Mouse (Mus musculus) CH12.LX (cell line): ENCODE measurements around the gene Ifit2. TPM values are rescaled to one million over a fixed set of nuclear protein-coding genes. Genes with fewer than 3 reads are reported as not detected.

Experiments used
- DNase-seq: peaks from one replicate; pipeline ENCODE4 v3.0.0-alpha.2; 2013; ENCODE audit errors: extremely low read depth
- H3K27ac ChIP-seq: 2 replicates; pipeline ENCODE4 v1.5.1; 2012; ENCODE audit warnings: low read depth, mild to moderate bottlenecking, control low read depth, moderate library complexity; ENCODE audit not compliant: insufficient read depth
- H3K27me3 ChIP-seq: replicated peaks from 2 replicates; pipeline ENCODE3; 2012; ENCODE audit warnings: inconsistent platforms
- H3K36me3 ChIP-seq, 2 experiments: replicated peaks in 1 of 2; 2 replicates each; pipeline versions ENCODE3 to v1.6.1; 2012; ENCODE audit warnings: inconsistent platforms in 1 of 2, low read length in 1 of 2, mild to moderate bottlenecking in 1 of 2, mixed read lengths in 1 of 2, moderate library complexity in 1 of 2; ENCODE audit not compliant: control insufficient read depth in 1 of 2, insufficient read depth in 1 of 2
- H3K4me1 ChIP-seq, 2 experiments: 2 replicates each; pipeline ENCODE4 v1.6.1; 2012; ENCODE audit warnings: inconsistent platforms in 1 of 2, moderate library complexity in 1 of 2; ENCODE audit not compliant: insufficient read depth in 2 of 2, control insufficient read depth in 1 of 2
- H3K4me2 ChIP-seq: 2 replicates; pipeline ENCODE4 v1.6.1; 2012; ENCODE audit warnings: low read depth, mild to moderate bottlenecking, control low read depth; ENCODE audit not compliant: poor library complexity, insufficient read depth, severe bottlenecking
- H3K4me3 ChIP-seq, 3 experiments: fragments of 150-350 bp in 1 of 3; sonication (generic) in 1 of 3; replicated peaks in 1 of 3; 2 replicates each; pipeline versions ENCODE3 to v1.5.1; 2011 to 2012; ENCODE audit warnings: low read depth in 2 of 3, low read length in 2 of 3, mild to moderate bottlenecking in 2 of 3, moderate library complexity in 2 of 3, control low read depth in 1 of 3, improper control_type of control experiment in 1 of 3, inconsistent platforms in 1 of 3, mixed read lengths in 1 of 3; ENCODE audit not compliant: poor library complexity in 1 of 3
- H3K79me2 ChIP-seq: replicated peaks from 2 replicates; pipeline ENCODE4 v1.6.1; 2012; ENCODE audit warnings: mild to moderate bottlenecking, moderate library complexity; ENCODE audit not compliant: control insufficient read depth, poor library complexity, insufficient read depth, severe bottlenecking; ENCODE audit errors: extremely low read depth
- H3K9ac ChIP-seq: 2 replicates; pipeline ENCODE4 v1.6.1; 2012; ENCODE audit warnings: low read depth, mild to moderate bottlenecking, control low read depth, moderate library complexity; ENCODE audit not compliant: insufficient read depth
- H3K9me3 ChIP-seq: replicated peaks from 2 replicates; pipeline ENCODE3; 2012; ENCODE audit warnings: low read length, inconsistent platforms, mixed read lengths
- BHLHE40 ChIP-seq: IDR thresholded peaks from 2 replicates; pipeline ENCODE4 v1.6.1; 2011; ENCODE audit warnings: mild to moderate bottlenecking, low read depth, low read length, improper control_type of control experiment
- CHD1 ChIP-seq: IDR thresholded peaks from 2 replicates; pipeline ENCODE4 v1.6.1; 2012; ENCODE audit warnings: low read depth, low read length, improper control_type of control experiment, inconsistent platforms
- CHD2 ChIP-seq: IDR thresholded peaks from 2 replicates; pipeline ENCODE4 v1.6.1; 2011; ENCODE audit warnings: low read length, improper control_type of control experiment
- CTCF ChIP-seq, 2 experiments: IDR thresholded peaks in 1 of 2; conservative IDR thresholded peaks in 1 of 2; 2 replicates each; pipeline ENCODE4 v1.5.1; 2011 to 2012; ENCODE audit warnings: low read depth in 2 of 2, low read length in 2 of 2, improper control_type of control experiment in 1 of 2, inconsistent platforms in 1 of 2, mild to moderate bottlenecking in 1 of 2, moderate library complexity in 1 of 2
- E2F4 ChIP-seq: IDR thresholded peaks from 2 replicates; pipeline ENCODE4 v1.6.1; 2011; ENCODE audit warnings: low read depth, low read length, improper control_type of control experiment; ENCODE audit not compliant: insufficient replicate concordance
- ELF1 ChIP-seq: IDR thresholded peaks from 2 replicates; pipeline ENCODE4 v1.6.1; 2014; ENCODE audit warnings: low read depth, mild to moderate bottlenecking, inconsistent platforms, low read length, improper control_type of control experiment
- EP300 ChIP-seq: IDR thresholded peaks from 2 replicates; pipeline ENCODE4 v1.6.1; 2011; ENCODE audit warnings: low read length, improper control_type of control experiment
- ETS1 ChIP-seq: conservative IDR thresholded peaks from 2 replicates; pipeline ENCODE4 v1.6.1; 2012; ENCODE audit warnings: low read depth, mild to moderate bottlenecking, inconsistent platforms, low read length, improper control_type of control experiment, moderate library complexity
- GABPA ChIP-seq: IDR thresholded peaks from 2 replicates; pipeline ENCODE4 v1.6.1; 2012; ENCODE audit warnings: low read depth, low read length, improper control_type of control experiment, inconsistent platforms; ENCODE audit not compliant: insufficient replicate concordance
- HCFC1 ChIP-seq: IDR thresholded peaks from 2 replicates; pipeline ENCODE4 v1.6.1; 2012; ENCODE audit warnings: low read depth, mild to moderate bottlenecking, inconsistent platforms, low read length, improper control_type of control experiment
- IRF4 ChIP-seq: IDR thresholded peaks from 2 replicates; pipeline ENCODE4 v1.6.1; 2014; ENCODE audit warnings: low read depth, mild to moderate bottlenecking, inconsistent platforms, low read length, improper control_type of control experiment
- JUN ChIP-seq: IDR thresholded peaks from 2 replicates; pipeline ENCODE4 v1.6.1; 2011; ENCODE audit warnings: low read depth, mild to moderate bottlenecking, low read length, improper control_type of control experiment, moderate library complexity; ENCODE audit not compliant: insufficient read depth
- JUND ChIP-seq: conservative IDR thresholded peaks from 2 replicates; pipeline ENCODE4 v1.6.1; 2011; ENCODE audit warnings: low read depth, low read length, improper control_type of control experiment
- KAT2A ChIP-seq: IDR thresholded peaks from 2 replicates; pipeline ENCODE4 v1.6.1; 2012; ENCODE audit warnings: low read length, improper control_type of control experiment, inconsistent platforms; ENCODE audit not compliant: insufficient replicate concordance
- MAFK ChIP-seq: IDR thresholded peaks from 2 replicates; pipeline ENCODE4 v1.6.1; 2011; ENCODE audit warnings: low read length, improper control_type of control experiment; ENCODE audit not compliant: insufficient replicate concordance
- MAX ChIP-seq: IDR thresholded peaks from 2 replicates; pipeline ENCODE4 v1.6.1; 2011; ENCODE audit warnings: low read length, improper control_type of control experiment
- MAZ ChIP-seq: IDR thresholded peaks from 2 replicates; pipeline ENCODE4 v1.6.1; 2012; ENCODE audit warnings: low read depth, mild to moderate bottlenecking, inconsistent platforms, low read length, improper control_type of control experiment, moderate library complexity
- MEF2A ChIP-seq: IDR thresholded peaks from 2 replicates; pipeline ENCODE4 v1.6.1; 2014; ENCODE audit warnings: low read depth, mild to moderate bottlenecking, inconsistent platforms, low read length, improper control_type of control experiment, borderline replicate concordance
- MXI1 ChIP-seq: IDR thresholded peaks from 2 replicates; pipeline ENCODE4 v1.6.1; 2011; ENCODE audit warnings: mild to moderate bottlenecking, low read depth, low read length, improper control_type of control experiment
- MYC ChIP-seq: IDR thresholded peaks from 2 replicates; pipeline ENCODE4 v1.6.1; 2011; ENCODE audit warnings: low read depth, mild to moderate bottlenecking, improper control_type of control experiment, low read length
- NELFE ChIP-seq: IDR thresholded peaks from 2 replicates; pipeline ENCODE4 v1.6.1; 2011; ENCODE audit warnings: low read depth, low read length, improper control_type of control experiment
- NRF1 ChIP-seq: IDR thresholded peaks from 2 replicates; pipeline ENCODE4 v1.6.1; 2014; ENCODE audit warnings: low read depth, mild to moderate bottlenecking, inconsistent platforms, low read length, improper control_type of control experiment, moderate library complexity
- PAX5 ChIP-seq: IDR thresholded peaks from 2 replicates; pipeline ENCODE4 v1.6.1; 2012; ENCODE audit warnings: low read length, inconsistent platforms, mixed read lengths
- POLR2A ChIP-seq: IDR thresholded peaks from 2 replicates; pipeline ENCODE4 v1.6.1; 2011; ENCODE audit warnings: low read depth, mild to moderate bottlenecking, improper control_type of control experiment, low read length
- POLR2AphosphoS2 ChIP-seq: IDR thresholded peaks from 2 replicates; pipeline ENCODE4 v1.6.1; 2011; ENCODE audit warnings: low read depth, low read length, improper control_type of control experiment
- RAD21 ChIP-seq: IDR thresholded peaks from 2 replicates; pipeline ENCODE4 v1.6.1; 2011; ENCODE audit warnings: low read depth, mild to moderate bottlenecking, low read length, improper control_type of control experiment, moderate library complexity
- RCOR1 ChIP-seq: conservative IDR thresholded peaks from 2 replicates; pipeline ENCODE4 v1.6.1; 2012; ENCODE audit warnings: low read depth, mild to moderate bottlenecking, inconsistent platforms, low read length, improper control_type of control experiment
- SIN3A ChIP-seq: IDR thresholded peaks from 2 replicates; pipeline ENCODE4 v1.6.1; 2012; ENCODE audit warnings: low read length, improper control_type of control experiment, inconsistent platforms
- SMC3 ChIP-seq: IDR thresholded peaks from 2 replicates; pipeline ENCODE4 v1.6.1; 2011; ENCODE audit warnings: low read depth, low read length, improper control_type of control experiment
- TBP ChIP-seq: conservative IDR thresholded peaks from 2 replicates; pipeline ENCODE4 v1.6.1; 2011; ENCODE audit warnings: low read depth, low read length, improper control_type of control experiment
- TCF12 ChIP-seq: IDR thresholded peaks from 2 replicates; pipeline ENCODE4 v1.6.1; 2014; ENCODE audit warnings: low read depth, mild to moderate bottlenecking, inconsistent platforms, low read length, improper control_type of control experiment
- UBTF ChIP-seq: IDR thresholded peaks from 2 replicates; pipeline ENCODE4 v1.6.1; 2012; ENCODE audit warnings: low read depth, mild to moderate bottlenecking, inconsistent platforms, low read length, improper control_type of control experiment, moderate library complexity
- USF1 ChIP-seq: IDR thresholded peaks from 2 replicates; pipeline ENCODE4 v1.6.1; 2014; ENCODE audit warnings: low read depth, mild to moderate bottlenecking, inconsistent platforms, low read length, improper control_type of control experiment
- USF2 ChIP-seq: conservative IDR thresholded peaks from 2 replicates; pipeline ENCODE4 v1.6.1; 2011; ENCODE audit warnings: low read depth, low read length, improper control_type of control experiment
- ZC3H11A ChIP-seq: IDR thresholded peaks from 2 replicates; pipeline ENCODE4 v1.6.1; 2012; ENCODE audit warnings: low read depth, mild to moderate bottlenecking, inconsistent platforms, low read length, improper control_type of control experiment
- ZKSCAN1 ChIP-seq: IDR thresholded peaks from 2 replicates; pipeline ENCODE4 v1.6.1; 2012; ENCODE audit warnings: low read depth, inconsistent platforms, low read length, improper control_type of control experiment, borderline replicate concordance
- ZMIZ1 ChIP-seq: IDR thresholded peaks from 2 replicates; pipeline ENCODE4 v1.6.1; 2012; ENCODE audit warnings: low read depth, mild to moderate bottlenecking, inconsistent platforms, low read length, improper control_type of control experiment
- ZNF384 ChIP-seq: IDR thresholded peaks from 2 replicates; pipeline ENCODE4 v1.6.1; 2012; ENCODE audit warnings: low read depth, low read length, improper control_type of control experiment, inconsistent platforms
- dilution Hi-C: fragments of 300-500 bp; cut with MboI; formaldehyde crosslinking; loops from 2 replicates; pipeline ENCODE4 v1.14.3; 2020; ENCODE audit warnings: low sequenced_read_pairs; ENCODE audit not compliant: extremely low pct_unique_long_range_greater_than_20kb, extremely low pct_ligation_motif_present
- in situ Hi-C: fragments of 300-500 bp; cut with MboI; formaldehyde crosslinking; loops from 3 replicates; pipeline ENCODE4 v1.14.3; 2019; ENCODE audit warnings: low sequenced_read_pairs, low pct_ligation_motif_present, low pct_unique_long_range_greater_than_20kb, mixed read lengths
- polyA plus RNA-seq: library from polyadenylated mRNA; unstranded; fragments of >175 nt; gene quantifications from 2 replicates; pipeline ENCODE4 v1.2.1, GENCODE M21; 2012; ENCODE audit warnings: low read depth; ENCODE audit not compliant: insufficient read length
- total RNA-seq, 2 experiments: library from RNA; depleted of rRNA; stranded (reverse); fragments of 300-350 nt in 1 of 2; fragments of >200 nt in 1 of 2; gene quantifications; 2 replicates each; pipeline ENCODE4 v1.2.3; 2012 to 2014

The Ifit2 gene
- total and polyA plus RNA-seq, 3 experiments, result 0.72 to 8.8 (median 5.7) TPM

DNA sequence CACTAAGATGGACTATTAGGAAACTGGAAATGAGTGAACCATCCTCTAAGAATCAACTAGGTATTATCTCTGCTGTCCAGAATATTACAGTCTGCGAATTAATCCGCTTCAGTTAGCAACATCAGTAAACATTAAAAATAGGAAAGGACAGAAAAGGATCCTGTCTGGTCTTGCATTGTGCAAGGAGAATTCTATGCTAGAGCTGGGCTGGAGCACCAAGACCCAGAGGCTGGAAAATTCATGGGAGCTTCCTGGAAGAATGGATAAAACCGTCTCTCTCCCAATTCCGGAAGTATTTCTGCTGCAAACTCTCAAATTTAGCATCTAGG is 325 bp upstream of the Ifit2 start:
- no peaks in the 10 kb centered on the region for H3K27me3 ChIP-seq
- TF ChIP-seq UBTF (no peak), MAX (no peak), TCF12 (no peak), JUND (no peak), ZKSCAN1 (no peak), JUN (no peak), MXI1 (no peak), MAZ (0 out of 2 replicates have a peak, but pooled peaks have one; percentile 26), SIN3A (no peak), E2F4 (no peak), NRF1 (no peak), CHD2 (no peak), RAD21 (no peak), RCOR1 (no peak), USF1 (no peak), NELFE (no peak), ZNF384 (no peak), MYC (no peak), GABPA (no peak), IRF4 (no peak), USF2 (no peak), PAX5 (no peak), SMC3 (no peak), ZMIZ1 (no peak), KAT2A (0 out of 2 replicates have a peak, but pooled peaks have one; percentile 57), MAFK (no peak), BHLHE40 (no peak), ELF1 (peak; percentile 73; the same call in 1 of the 2 replicates), TBP (no peak), HCFC1 (no peak), MEF2A (peak; percentile 71; the same call in 1 of the 2 replicates), ZC3H11A (no peak), CHD1 (no peak), CTCF (conservative IDR thresholded peaks at IDR 0.05 in 1 of 2, IDR thresholded peaks at IDR 0.05 in 1 of 2; ENCODE audit: low read depth in 2 of 2, low read length in 2 of 2) (no peak), ETS1 (peak; percentile 12; the same call in 1 of the 2 replicates), POLR2A (no peak), POLR2AphosphoS2 (no peak), EP300 (0 out of 2 replicates have a peak, but pooled peaks have one; percentile 26)
- H3K9me3 ChIP-seq, result peaks cover 5% of the 10 kb centered on the region
- H3K9ac ChIP-seq, result peak overlapping the region; percentile 29; the same call in 1 of the 2 replicates
- peak overlapping the region; percentile 32 to 70 (median 61) for H3K4me3 ChIP-seq
- no peak for DNase-seq
- in situ Hi-C loops (no loop called here), dilution Hi-C loops (no loop called here)
- peaks cover 0 to 3% of the 10 kb centered on the region in 2 experiments for H3K36me3 ChIP-seq
- H3K4me2 ChIP-seq, result peak overlapping the region; percentile 70
- H3K4me1 ChIP-seq, result peaks cover 0 to 26% of the 10 kb centered on the region in 2 experiments; a peak in 2 of 4 replicates
- H3K79me2 ChIP-seq, result no peaks in the 10 kb centered on the region; the same call in 1 of the 2 replicates
- H3K27ac ChIP-seq, result no peak overlapping the region
